Mouse (Mus musculus) G1E (cell line): ENCODE results near the gene Fam47e. TPM values are rescaled to one million over a fixed set of nuclear protein-coding genes. Genes with fewer than 3 reads are reported as not detected.

Experiments
- ATAC-seq: 2 replicates; pipeline ENCODE4 v1.8.0; 2016; ENCODE audit warnings: mild to moderate bottlenecking; ENCODE audit not compliant: insufficient number of reproducible peaks, poor library complexity, low FRiP score, severe bottlenecking; ENCODE audit errors: extremely low read depth
- DNase-seq: peaks from one replicate; pipeline ENCODE4 v3.0.0; 2012; ENCODE audit warnings: low spot score
- H3K27me3 ChIP-seq: 2 replicates; pipeline ENCODE4 v1.6.1; 2012; ENCODE audit warnings: mild to moderate bottlenecking, low read length, inconsistent platforms; ENCODE audit not compliant: insufficient read depth
- H3K36me3 ChIP-seq: replicated peaks from 2 replicates; pipeline ENCODE3; 2012; ENCODE audit warnings: mild to moderate bottlenecking, inconsistent platforms
- H3K4me1 ChIP-seq: 2 replicates; pipeline ENCODE4 v1.6.1; 2012; ENCODE audit warnings: low read depth, low read length, inconsistent platforms, mixed read lengths; ENCODE audit not compliant: insufficient read depth
- H3K4me3 ChIP-seq: 2 replicates; pipeline ENCODE4 v1.5.1; 2012; ENCODE audit warnings: low read depth, mild to moderate bottlenecking, inconsistent platforms, low read length, moderate library complexity, mixed read lengths
- H3K9me3 ChIP-seq: replicated peaks from 2 replicates; pipeline ENCODE4 v1.6.1; 2012; ENCODE audit warnings: inconsistent platforms
- CTCF ChIP-seq: IDR thresholded peaks from 2 replicates; pipeline ENCODE4 v1.5.1; 2012; ENCODE audit warnings: low read depth, low read length, inconsistent platforms, mixed read lengths
- GATA1 ChIP-seq: IDR thresholded peaks from 2 replicates; pipeline ENCODE4 v1.6.1; 2012; ENCODE audit warnings: borderline replicate concordance, low read length, inconsistent platforms, mixed read lengths
- GATA2 ChIP-seq: IDR thresholded peaks from 2 replicates; pipeline ENCODE4 v1.6.1; 2012; ENCODE audit warnings: low read depth, low read length, inconsistent platforms, borderline replicate concordance
- POLR2AphosphoS5 ChIP-seq: IDR thresholded peaks from 2 replicates; pipeline ENCODE4 v1.6.1; 2012; ENCODE audit warnings: low read depth, low read length, inconsistent platforms; ENCODE audit not compliant: insufficient replicate concordance
- TAL1 ChIP-seq: conservative IDR thresholded peaks from 2 replicates; pipeline ENCODE4 v1.6.1; 2012; ENCODE audit warnings: low read depth, low read length, inconsistent platforms, mixed read lengths
- polyA plus RNA-seq: library from polyadenylated mRNA; stranded (reverse); fragments of >175 nt; gene quantifications from 2 replicates; pipeline ENCODE4 v1.2.3, GENCODE M21; 2012
- total RNA-seq, 2 experiments: library from RNA; stranded (forward) in 1 of 2; stranded (reverse) in 1 of 2; fragments of 200-1000 nt in 1 of 2; fragments of >200 nt in 1 of 2; fragmentation: Nextera tagmentation in 1 of 2; gene quantifications; 2 replicates each; pipeline ENCODE4 v1.2.3; 2014 to 2017

Fam47e gene
- total and polyA plus RNA-seq, 3 experiments: 0.22 TPM; not detected in 2

- no peak for DNase-seq
- H3K4me1 ChIP-seq: no peaks in the 10 kb centered on the region
- no peak overlapping the region for H3K4me3 ChIP-seq
These were observed 2.6 kb downstream of the Fam47e start for GRCm38 (mm10) chr5:92557508-92557907.

GRCm38 (mm10) chr5:92560201-92560600, 5.3 kb downstream of the Fam47e start:
- DNase-seq (no peak), ATAC-seq (no peak)
- Histone ChIP-seq H3K9me3 (no peaks in the 10 kb centered on the region), H3K4me3 (no peak overlapping the region), H3K36me3 (no peaks in the 10 kb centered on the region), H3K4me1 (no peaks in the 10 kb centered on the region), H3K27me3 (peaks cover 9% of the 10 kb centered on the region)
- TF ChIP-seq CTCF (no peak), GATA2 (no peak), POLR2AphosphoS5 (no peak), GATA1 (no peak), TAL1 (no peak)

More at GRCm38 (mm10) chr5:92557508-92557907, 2.6 kb downstream of the Fam47e start:
- TF ChIP-seq POLR2AphosphoS5: no peak
- no peak for TF ChIP-seq CTCF
- no peak for TF ChIP-seq GATA1
- H3K27me3 ChIP-seq: peaks cover 13% of the 10 kb centered on the region
- H3K9me3 ChIP-seq: no peaks in the 10 kb centered on the region
- no peaks in the 10 kb centered on the region for H3K36me3 ChIP-seq
- ATAC-seq: no peak

- no peak overlapping the region for H3K4me3 ChIP-seq
- H3K27me3 ChIP-seq: peaks cover 9% of the 10 kb centered on the region
- ATAC-seq (no peak), DNase-seq (no peak)
- no peaks in the 10 kb centered on the region for H3K9me3 ChIP-seq
- H3K4me1 ChIP-seq: no peaks in the 10 kb centered on the region
- TF ChIP-seq TAL1 (no peak), GATA2 (no peak)
- no peaks in the 10 kb centered on the region for H3K36me3 ChIP-seq
These were observed 7.1 kb downstream of the Fam47e start for GRCm38 (mm10) chr5:92562002-92562401.

GRCm38 (mm10) chr5:92571232-92571631, 16.4 kb downstream of the Fam47e start:
- Histone ChIP-seq H3K36me3 (no peaks in the 10 kb centered on the region), H3K4me3 (no peak overlapping the region), H3K27me3 (peaks cover 5% of the 10 kb centered on the region), H3K9me3 (no peaks in the 10 kb centered on the region), H3K4me1 (no peaks in the 10 kb centered on the region)
- TF ChIP-seq CTCF (no peak), GATA2 (no peak), POLR2AphosphoS5 (no peak), GATA1 (no peak), TAL1 (no peak)
- DNase-seq: no peak
- ATAC-seq: no peak

- no peaks in the 10 kb centered on the region for H3K36me3 ChIP-seq
- TF ChIP-seq GATA1 (no peak), GATA2 (no peak), POLR2AphosphoS5 (no peak), TAL1 (no peak), CTCF (no peak)
- no peaks in the 10 kb centered on the region for H3K4me1 ChIP-seq
- no peak overlapping the region for H3K4me3 ChIP-seq
- ATAC-seq (no peak), DNase-seq (no peak)
- H3K27me3 ChIP-seq: no peaks in the 10 kb centered on the region
- H3K9me3 ChIP-seq: no peaks in the 10 kb centered on the region
These were observed 24.7 kb downstream of the Fam47e start for GRCm38 (mm10) chr5:92579559-92579958.

GRCm38 (mm10) chr5:92585932-92586331, 31.1 kb downstream of the Fam47e start:
- Histone ChIP-seq H3K4me1 (no peaks in the 10 kb centered on the region), H3K36me3 (no peaks in the 10 kb centered on the region), H3K9me3 (no peaks in the 10 kb centered on the region), H3K27me3 (peaks cover 8% of the 10 kb centered on the region), H3K4me3 (no peak overlapping the region)
- ATAC-seq: no peak
- no peak for DNase-seq
- no peak for TF ChIP-seq GATA1
- TF ChIP-seq CTCF: no peak
- TF ChIP-seq POLR2AphosphoS5: no peak
- TF ChIP-seq TAL1: no peak
- TF ChIP-seq GATA2: no peak

- ATAC-seq (no peak), DNase-seq (no peak)
- H3K27me3 ChIP-seq: peaks cover 2% of the 10 kb centered on the region; the same call in 1 of the 2 replicates
- no peaks in the 10 kb centered on the region for H3K36me3 ChIP-seq
- TF ChIP-seq POLR2AphosphoS5 (no peak), GATA2 (no peak), CTCF (no peak), TAL1 (no peak), GATA1 (no peak)
- no peaks in the 10 kb centered on the region for H3K9me3 ChIP-seq
- no peak overlapping the region for H3K4me3 ChIP-seq
- H3K4me1 ChIP-seq: no peaks in the 10 kb centered on the region
These were observed 40.2 kb downstream of the Fam47e start for GRCm38 (mm10) chr5:92595026-92595425.
